Mouse (Mus musculus) lung, postnatal 25 days (tissue): Measurements from ENCODE around the gene Serpinb9.
A peak's percentile ranks its signal among the peaks of the same experiment; 100 is the strongest.
"Not testable (repeated sequence)": the region's sequence is repeated elsewhere in the genome, so short reads cannot be mapped to it uniquely, and the experiment has no call there.

Experiments
- DNase-seq: peaks from one replicate; pipeline ENCODE4 v3.0.0; 2022; ENCODE audit warnings: low spot score

The Serpinb9 gene

GRCm38 (mm10) chr13:33002950-33003349, at the start of gene Serpinb9:
TSS of gene Serpinb9 (plus strand) at chr13:33003250.
- no peak for DNase-seq

GRCm38 (mm10) chr13:32956537-32956936, 46.5 kb upstream of the Serpinb9 start:
- no peak for DNase-seq

GRCm38 (mm10) chr13:32957917-32958316, 45.1 kb upstream of the Serpinb9 start:
- DNase-seq, result peak; percentile 55

GRCm38 (mm10) chr13:32958521-32958920, 44.5 kb upstream of the Serpinb9 start:
- DNase-seq, result not testable (repeated sequence)

- no peak for DNase-seq
Observed at GRCm38 (mm10) chr13:32963990-32964753, 38.9 kb upstream of the Serpinb9 start.

GRCm38 (mm10) chr13:32964989-32965811, 37.9 kb upstream of the Serpinb9 start, which contains the start of gene Serpinb6b:
TSS of gene Serpinb6b (plus strand) at chr13:32965209.
- DNase-seq, result peak; percentile 75

- no peak for DNase-seq
Observed at GRCm38 (mm10) chr13:32966116-32966515, 36.9 kb upstream of the Serpinb9 start.

- no peak for DNase-seq
Observed at GRCm38 (mm10) chr13:32967233-32967632, 35.8 kb upstream of the Serpinb9 start.

GRCm38 (mm10) chr13:32968353-32968984, 34.6 kb upstream of the Serpinb9 start:
- no peak for DNase-seq

- no peak for DNase-seq
Observed at GRCm38 (mm10) chr13:32968996-32969640, 33.9 kb upstream of the Serpinb9 start.

- no peak for DNase-seq
Observed at GRCm38 (mm10) chr13:32969641-32970040, 33.4 kb upstream of the Serpinb9 start.

- no peak for DNase-seq
Observed at GRCm38 (mm10) chr13:32970776-32971175, 32.3 kb upstream of the Serpinb9 start.

GRCm38 (mm10) chr13:32974268-32974667, 28.8 kb upstream of the Serpinb9 start:
- DNase-seq, result peak; percentile 42

- peak; percentile 75 for DNase-seq
Observed at GRCm38 (mm10) chr13:32974889-32975460, 28.1 kb upstream of the Serpinb9 start.

GRCm38 (mm10) chr13:32975710-32976109, 27.3 kb upstream of the Serpinb9 start:
- DNase-seq, result no peak

- no peak for DNase-seq
Observed at GRCm38 (mm10) chr13:32982556-32983042, 20.5 kb upstream of the Serpinb9 start.

- no peak for DNase-seq
Observed at GRCm38 (mm10) chr13:32986256-32986655, 16.8 kb upstream of the Serpinb9 start.

GRCm38 (mm10) chr13:32993152-32993893, 9.7 kb upstream of the Serpinb9 start:
- no peak for DNase-seq

GRCm38 (mm10) chr13:32993894-32994242, 9.2 kb upstream of the Serpinb9 start:
- no peak for DNase-seq

GRCm38 (mm10) chr13:32995051-32995450, 8.0 kb upstream of the Serpinb9 start:
- DNase-seq, result no peak

GRCm38 (mm10) chr13:33001341-33001740, 1.7 kb upstream of the Serpinb9 start:
- no peak for DNase-seq
